Mouse (Mus musculus) adrenal gland, adult 2 months (tissue): ENCODE measurements around the gene Kidins220. TPM values are rescaled to one million over a fixed set of nuclear protein-coding genes. Genes with fewer than 3 reads are reported as not detected.

Experiments used
- DNase-seq: peaks from one replicate; pipeline ENCODE4 v3.0.0; 2021
- polyA plus RNA-seq: library from polyadenylated mRNA; depleted of rRNA; stranded (reverse); fragments of >200 nt; gene quantifications from 2 replicates; pipeline ENCODE4 v1.2.3, GENCODE M21; 2012
- total RNA-seq, 2 experiments: library from RNA; stranded (reverse); gene quantifications; 2 replicates each; pipeline ENCODE4 v1.2.3; 2021

Gene Kidins220
- total and polyA plus RNA-seq, 3 experiments: 90.9 to 112 (median 111) TPM

GRCm38 (mm10) chr12:25089433-25089832, 114.7 kb downstream of the Kidins220 start:
- peak; percentile 51 for DNase-seq

- DNase-seq: peak; percentile 94
Measured at GRCm38 (mm10) chr12:25092027-25092704, 117.4 kb downstream of the Kidins220 start.

GRCm38 (mm10) chr12:25092751-25093211, 118.1 kb downstream of the Kidins220 start:
- peak; percentile 91 for DNase-seq

- DNase-seq: peak; percentile 72
Measured at GRCm38 (mm10) chr12:25093241-25093774, 118.6 kb downstream of the Kidins220 start.

GRCm38 (mm10) chr12:25094621-25095521, 120.1 kb downstream of the Kidins220 start:
- peak; percentile 64 for DNase-seq

- no peak for DNase-seq
Measured at GRCm38 (mm10) chr12:25095538-25095937, 120.8 kb downstream of the Kidins220 start.

DNA sequence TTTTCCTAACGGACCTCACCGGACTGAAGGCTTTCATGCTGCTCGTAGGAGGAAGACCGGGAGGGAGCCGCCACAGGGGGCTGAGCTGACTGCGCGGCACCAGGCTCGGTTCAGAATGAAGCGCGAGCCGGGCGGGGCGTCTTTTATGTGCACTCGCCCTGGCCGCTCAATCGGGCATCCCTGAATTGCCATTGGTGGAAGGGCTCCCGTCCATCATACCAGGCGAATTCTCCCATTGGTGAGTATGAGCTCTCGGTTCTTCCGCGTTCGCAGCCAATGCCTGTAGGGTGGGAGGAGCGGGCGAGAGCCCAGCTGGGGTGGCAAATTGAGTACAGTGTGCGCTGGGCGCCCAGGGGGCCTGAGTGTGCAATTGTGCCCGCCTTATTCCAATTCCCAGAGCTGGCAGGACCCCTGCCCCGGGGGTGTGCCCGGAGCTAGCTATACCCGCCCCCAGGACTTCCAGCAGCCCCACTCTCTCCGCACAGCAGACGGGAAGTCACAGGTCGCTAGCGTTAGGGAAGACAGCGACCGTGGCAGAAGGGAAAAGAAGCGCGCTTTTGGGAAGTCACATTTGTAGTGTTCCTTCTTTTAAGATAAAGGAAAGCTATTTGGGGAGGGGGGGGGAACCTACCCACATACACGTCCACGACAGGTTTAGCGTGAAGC, 121.4 kb downstream of the Kidins220 start:
- DNase-seq: peak; percentile 100

DNA sequence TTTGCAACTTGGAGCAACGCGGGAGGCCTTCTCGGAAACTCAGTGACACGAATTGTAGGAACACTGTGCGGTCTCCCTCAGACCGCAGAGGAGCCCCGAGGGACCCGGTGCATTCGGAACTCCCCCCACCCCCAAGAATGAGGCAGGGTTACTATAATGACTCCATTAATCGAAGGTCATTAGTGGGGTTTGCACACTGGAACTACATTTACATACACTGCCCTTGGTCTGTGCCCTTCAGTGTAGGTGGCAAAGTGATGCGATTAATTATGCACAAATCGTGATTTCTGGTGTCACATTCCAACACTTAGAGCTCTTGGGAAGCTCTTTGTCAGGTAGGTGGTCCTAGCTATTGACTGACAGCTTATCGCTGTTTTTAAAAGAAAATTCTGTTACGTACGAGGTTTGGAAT, 121.9 kb downstream of the Kidins220 start:
- DNase-seq: peak; percentile 59

DNA sequence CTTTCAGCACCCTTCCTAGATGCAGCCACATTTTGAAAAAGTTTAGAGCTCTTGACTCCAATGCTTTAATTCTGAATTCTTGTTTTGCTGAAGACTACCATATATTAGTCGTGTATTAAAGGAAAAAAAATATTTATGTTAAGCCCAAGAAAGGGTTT, 122.2 kb downstream of the Kidins220 start, which contains the start of gene Id2:
Gene Id2 (minus strand): TSS at position 89 of the 158 bp plus-strand sequence.
- DNase-seq: no peak

DNA sequence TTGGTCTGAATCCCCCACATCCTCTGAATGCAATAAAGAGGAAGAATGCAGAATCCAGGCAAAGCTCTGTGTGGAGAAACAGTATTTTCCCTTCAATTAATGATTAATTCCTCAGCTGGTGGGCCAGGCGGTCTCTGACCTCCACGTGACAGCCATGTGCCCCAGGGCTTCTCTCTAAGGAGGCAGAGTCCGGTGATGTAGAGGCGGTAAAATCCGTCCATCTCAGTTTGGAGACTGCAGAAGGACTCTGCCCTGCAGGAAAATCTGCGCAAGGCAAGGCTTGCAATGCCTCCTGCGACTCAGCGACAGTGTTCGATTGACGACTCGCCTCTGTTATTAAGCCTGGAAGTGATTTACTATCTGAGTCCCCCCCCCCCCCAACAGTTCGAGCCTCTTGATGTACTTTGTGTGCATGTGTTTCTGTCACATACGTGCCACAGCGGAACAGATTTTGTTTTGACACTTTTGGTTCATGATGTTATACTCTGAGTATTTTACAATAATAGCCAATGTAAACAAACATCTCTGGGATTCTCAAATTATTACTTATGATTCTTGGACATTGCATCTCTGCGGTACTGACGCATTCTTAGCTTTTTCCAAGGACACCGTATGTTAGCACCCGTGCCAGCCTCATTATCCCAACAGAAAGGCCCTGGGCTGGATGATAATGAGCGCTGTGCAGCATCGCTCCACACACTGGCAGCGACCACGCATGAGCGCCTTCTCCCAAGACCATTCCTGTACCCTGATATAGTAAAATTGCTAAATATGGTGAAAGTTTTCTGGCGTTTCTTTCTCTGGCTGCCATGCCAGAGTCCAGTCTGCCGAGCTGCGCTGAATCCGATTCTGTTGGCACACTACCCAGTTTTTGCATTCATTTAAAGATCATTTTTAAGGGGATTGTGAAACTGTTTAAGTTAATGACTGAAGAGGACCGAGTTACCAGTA, 122.8 kb downstream of the Kidins220 start:
- DNase-seq: peak; percentile 82

DNA sequence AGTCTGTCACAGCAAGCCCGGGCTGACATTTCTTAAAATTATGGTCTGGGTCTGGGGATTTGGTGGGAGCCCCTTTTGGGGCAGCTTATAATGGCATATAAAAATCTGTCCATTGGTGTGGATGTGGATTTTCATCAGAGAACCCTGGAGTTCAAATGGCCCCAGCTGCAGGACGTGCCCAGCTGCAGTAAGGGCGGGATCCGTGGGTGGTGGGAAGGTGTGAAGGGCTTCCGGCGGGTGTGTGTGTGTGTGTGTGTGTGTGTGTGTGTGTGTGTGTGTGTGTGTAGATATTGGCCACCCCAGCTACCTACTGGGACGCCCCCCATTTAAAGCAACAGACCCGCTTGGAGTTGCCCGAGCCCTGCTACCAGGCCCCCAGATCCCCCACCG, 123.4 kb downstream of the Kidins220 start:
- DNase-seq: no peak

DNA sequence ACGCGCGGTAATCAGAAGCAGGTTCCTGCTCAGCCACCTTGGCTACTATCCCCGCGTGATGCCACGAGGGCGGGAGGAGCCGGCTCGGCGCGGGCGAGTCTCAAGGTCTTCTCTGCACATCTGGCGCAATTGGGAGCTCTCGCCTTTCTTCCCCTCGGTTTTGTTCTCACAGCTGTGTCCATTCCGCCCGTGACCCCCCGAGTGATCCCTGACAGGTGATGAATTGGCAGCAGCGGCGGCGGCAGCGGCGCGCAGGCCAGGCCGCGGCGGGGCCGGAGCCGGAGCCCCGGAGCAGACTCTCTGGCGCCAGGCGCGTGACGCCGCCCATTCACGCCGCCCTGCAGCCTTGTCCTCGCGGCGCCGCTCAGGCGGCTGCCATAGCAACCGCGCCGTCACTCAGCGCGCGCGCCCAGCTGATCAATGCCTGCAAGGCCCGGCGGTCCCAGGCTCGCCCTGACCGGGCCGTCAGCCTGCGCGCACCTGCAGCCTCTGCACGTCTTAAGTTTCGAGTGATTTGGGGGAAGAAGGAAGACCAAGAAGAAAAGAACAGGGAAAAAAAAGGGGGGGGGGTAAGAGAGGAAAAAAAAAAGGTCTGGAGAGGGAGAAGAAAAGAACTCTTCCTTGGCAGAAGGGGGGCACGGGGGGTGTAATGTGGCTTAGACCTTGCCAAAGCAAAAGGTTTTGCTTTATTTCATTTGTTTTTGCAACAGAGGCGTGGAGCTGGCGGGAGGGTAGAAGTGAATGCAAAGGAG, 124.0 kb downstream of the Kidins220 start:
- peak; percentile 98 for DNase-seq

DNA sequence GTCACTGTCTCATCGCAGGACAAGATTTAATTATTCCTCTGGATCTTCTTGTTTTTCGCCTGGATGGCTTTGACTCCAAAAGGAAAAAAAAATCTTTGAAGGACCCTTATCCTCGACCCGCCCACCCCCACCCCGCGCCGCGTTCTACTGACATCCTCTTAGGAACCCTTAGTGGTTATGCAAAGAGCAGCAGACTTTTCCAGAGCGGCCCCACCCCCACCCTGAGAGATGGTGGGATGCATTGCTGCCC, 124.5 kb downstream of the Kidins220 start:
- DNase-seq: peak; percentile 74

- DNase-seq: peak; percentile 83
Measured at GRCm38 (mm10) chr12:25099563-25100408, 125.1 kb downstream of the Kidins220 start.

DNA sequence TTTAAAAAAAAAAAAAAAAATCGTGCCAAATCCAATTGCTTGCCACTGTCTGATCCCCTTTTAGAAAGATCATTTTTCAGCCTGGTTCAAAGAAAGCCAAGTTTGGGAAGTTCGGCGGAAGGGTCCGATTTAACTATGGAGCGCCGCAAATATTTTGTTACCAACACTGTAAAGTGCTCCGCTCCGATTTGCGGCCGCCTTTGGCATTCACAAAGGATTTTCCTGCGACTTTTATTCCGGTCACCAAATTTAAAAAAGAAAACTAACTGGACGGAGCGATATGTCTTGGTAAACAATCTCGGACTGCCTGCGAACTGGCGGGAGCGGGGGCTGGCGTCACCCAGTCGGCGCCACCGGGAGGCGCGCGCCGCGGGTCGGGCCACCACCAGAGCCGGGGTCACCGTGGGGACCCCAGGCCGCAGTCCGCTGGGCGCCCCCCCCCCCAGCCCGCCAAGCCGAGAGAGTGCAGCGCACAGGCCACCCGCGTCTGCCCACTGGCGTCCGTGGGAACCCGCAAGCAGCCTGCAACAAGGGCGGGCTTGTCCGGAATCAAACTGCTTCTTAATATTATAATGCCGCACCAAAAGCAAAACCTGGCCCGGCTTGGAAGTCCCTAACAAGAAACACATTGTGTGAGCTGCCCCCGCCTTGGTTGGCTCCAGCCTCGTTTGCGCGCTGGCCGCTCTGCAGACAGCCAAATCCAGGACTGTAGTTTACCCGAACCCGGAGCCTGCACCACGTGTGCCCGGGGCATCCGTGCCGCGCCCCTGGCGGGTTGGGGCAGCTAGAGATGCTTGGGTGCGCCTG, 125.9 kb downstream of the Kidins220 start:
- DNase-seq: peak; percentile 80

DNA sequence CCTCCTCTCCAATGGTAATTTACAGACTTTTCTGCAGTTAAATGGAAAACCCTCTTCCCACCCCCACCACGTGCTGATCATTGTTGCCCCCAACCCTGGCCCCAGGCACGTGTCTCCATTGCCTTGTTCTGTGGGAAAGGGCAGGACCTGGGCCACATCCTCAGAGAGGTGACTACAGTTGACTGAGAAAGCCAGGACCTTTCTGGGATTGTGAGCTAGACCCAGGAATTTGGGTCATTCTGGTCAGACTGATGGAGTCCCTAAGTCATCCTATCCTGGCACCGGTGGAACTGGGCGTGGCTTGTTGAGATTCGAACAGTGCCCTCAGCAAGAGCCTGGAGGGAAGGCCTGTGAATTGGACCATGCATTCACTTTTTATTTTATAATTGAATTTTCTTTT, 126.7 kb downstream of the Kidins220 start:
- DNase-seq: peak; percentile 72

DNA sequence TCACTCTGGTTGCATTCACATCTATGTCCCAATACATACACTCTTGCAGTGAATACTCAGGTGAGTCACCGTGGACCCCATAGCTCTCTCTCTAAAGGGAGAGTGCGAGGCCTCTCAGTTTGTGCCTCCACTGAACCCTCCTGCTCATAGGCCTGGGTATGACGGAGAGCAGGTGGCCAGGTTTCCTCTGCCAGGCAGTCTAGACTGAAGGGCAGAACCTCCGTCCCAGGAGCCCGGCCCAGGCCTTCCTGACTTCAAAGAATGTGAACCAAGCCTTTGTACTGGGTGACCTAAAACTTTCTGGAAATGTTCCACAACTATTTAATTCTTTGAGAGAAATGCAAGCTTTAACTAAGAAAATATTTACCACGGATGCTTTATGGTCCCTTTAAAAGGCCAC, 129.2 kb downstream of the Kidins220 start:
- peak; percentile 42 for DNase-seq

DNA sequence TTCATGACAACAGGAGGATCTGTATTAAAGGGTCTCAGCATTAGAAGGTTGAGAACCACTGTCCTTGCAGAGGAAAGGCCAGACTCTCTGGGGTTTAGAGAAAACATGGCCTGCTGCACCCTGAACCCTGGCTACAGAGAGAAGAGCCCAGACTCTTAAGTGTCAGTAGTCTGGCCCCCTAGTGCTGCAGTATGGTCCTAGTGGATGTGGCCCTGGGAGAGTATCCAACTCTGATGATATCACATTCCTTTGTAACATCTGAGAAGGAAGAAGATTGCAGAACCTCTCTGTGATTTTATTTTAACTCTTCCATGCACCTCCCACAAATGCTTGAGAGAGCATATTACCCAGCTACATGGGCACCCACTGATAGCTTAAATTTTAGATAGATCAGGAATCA, 129.8 kb downstream of the Kidins220 start:
- peak; percentile 68 for DNase-seq

GRCm38 (mm10) chr12:25108865-25109264, 134.1 kb downstream of the Kidins220 start:
- no peak for DNase-seq
